Mouse (Mus musculus): Measurements from ENCODE around the gene Sptssb. TPM values are rescaled to one million over a fixed set of nuclear protein-coding genes. Genes with fewer than 3 reads are reported as not detected.

Gene Sptssb
- not detected in 2 replicates for total RNA-seq (2021)
- long read RNA-seq, partial matches to known transcripts: 0 of 1 reads
- long read RNA-seq, other reads (novel, unspliced or antisense): 1 of 1 reads

GRCm38 (mm10) chr3:69859858-69860588 is at the start of gene Sptssb:
Gene Sptssb (minus strand): TSS chr3:69859940.
- no peak for DNase-seq

- DNase-seq: no peak
Measured at GRCm38 (mm10) chr3:69908074-69908473, 48.3 kb upstream of the Sptssb start.

- no peak for DNase-seq
Measured at GRCm38 (mm10) chr3:69907564-69907963, 47.8 kb upstream of the Sptssb start.

GRCm38 (mm10) chr3:69902787-69903477 is 43.2 kb upstream of the Sptssb start:
- peak; percentile 16 for DNase-seq

- no peak for DNase-seq
Measured at GRCm38 (mm10) chr3:69902382-69902781, 42.6 kb upstream of the Sptssb start.

- DNase-seq: no peak
Measured at GRCm38 (mm10) chr3:69901874-69902381, 42.2 kb upstream of the Sptssb start.

- no peak for DNase-seq
Measured at GRCm38 (mm10) chr3:69900335-69900734, 40.6 kb upstream of the Sptssb start.

GRCm38 (mm10) chr3:69897917-69898594 is 38.3 kb upstream of the Sptssb start:
- peak; percentile 19 for DNase-seq

GRCm38 (mm10) chr3:69895516-69895915 is 35.8 kb upstream of the Sptssb start:
- peak; percentile 8 for DNase-seq

GRCm38 (mm10) chr3:69892187-69893094 is 32.7 kb upstream of the Sptssb start:
- DNase-seq: no peak

GRCm38 (mm10) chr3:69885866-69886265 is 26.1 kb upstream of the Sptssb start:
- DNase-seq: no peak

GRCm38 (mm10) chr3:69883710-69884109 is 24.0 kb upstream of the Sptssb start:
- no peak for DNase-seq

GRCm38 (mm10) chr3:69877538-69877937 is 17.8 kb upstream of the Sptssb start:
- no peak for DNase-seq

GRCm38 (mm10) chr3:69874721-69875120 is 15.0 kb upstream of the Sptssb start:
- no peak for DNase-seq

GRCm38 (mm10) chr3:69872661-69873327 is 13.1 kb upstream of the Sptssb start:
- no peak for DNase-seq

- DNase-seq: no peak
Measured at GRCm38 (mm10) chr3:69871174-69871573, 11.4 kb upstream of the Sptssb start.

GRCm38 (mm10) chr3:69869702-69870101 is 10.0 kb upstream of the Sptssb start:
- DNase-seq: no peak

GRCm38 (mm10) chr3:69861789-69862395 is 2.2 kb upstream of the Sptssb start:
- DNase-seq: no peak

GRCm38 (mm10) chr3:69860589-69861521 is 1.1 kb upstream of the Sptssb start:
- DNase-seq: no peak
